Mouse (Mus musculus) liver, postnatal 0 days (tissue): Measurements from ENCODE around the gene Taf13.

Experiments used
- CTCF ChIP-seq: sonication (generic); IDR thresholded peaks from 2 replicates; pipeline ENCODE4 v1.5.1; 2016; ENCODE audit warnings: antibody characterized with exemption, low read depth
- EP300 ChIP-seq: IDR thresholded peaks from 2 replicates; pipeline ENCODE4 v1.6.1; 2016; ENCODE audit warnings: antibody characterized with exemption, low read depth, mild to moderate bottlenecking

GRCm38 (mm10) chr3:108584580-108584979 is 13.1 kb downstream of the Taf13 start:
- no peak for TF ChIP-seq EP300
- TF ChIP-seq CTCF, result no peak
